Mouse (Mus musculus): ENCODE results near the gene Zfp1.

Zfp1 gene

DNA sequence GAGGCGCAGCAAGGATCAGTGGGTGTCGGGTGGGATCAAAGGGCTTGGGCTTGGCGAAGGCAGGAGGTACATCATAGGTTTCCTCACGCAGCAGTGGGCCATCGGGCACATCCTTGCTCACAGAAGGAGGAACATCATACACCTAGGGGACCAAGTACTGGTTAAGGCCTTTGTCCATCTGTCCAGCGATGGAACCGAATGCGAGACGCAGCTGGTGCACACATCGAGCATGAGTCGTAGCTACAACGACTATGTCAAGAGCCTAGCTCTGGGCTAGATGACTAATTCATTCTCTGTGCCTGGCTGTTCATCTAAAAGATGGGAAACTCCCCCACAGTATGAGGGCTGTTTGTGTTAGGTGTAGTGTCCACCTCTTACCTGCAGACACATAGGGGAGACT, 71.1 kb downstream of the Zfp1 start:
- no peak for DNase-seq (ENCODE audit: low spot score)

DNA sequence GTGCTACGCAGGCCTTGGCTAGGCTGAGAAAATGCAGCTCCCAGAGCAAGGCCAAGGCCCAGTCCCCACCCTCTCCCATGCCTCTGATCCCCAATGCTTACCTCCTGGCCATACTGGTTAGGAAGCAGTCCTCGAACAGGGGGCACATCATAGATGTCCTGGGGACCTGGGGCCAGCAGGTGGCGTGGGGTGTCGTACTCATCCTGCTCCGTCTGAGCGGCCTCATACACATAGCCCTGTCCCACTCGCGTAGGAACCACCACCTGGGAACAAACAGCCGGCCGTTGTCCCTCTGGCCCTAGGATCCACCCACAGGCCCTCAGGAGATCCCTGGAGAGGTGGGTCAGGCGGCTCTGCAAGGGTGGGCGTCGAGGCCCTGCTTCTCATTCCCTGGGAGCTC, 72.3 kb downstream of the Zfp1 start:
- DNase-seq (ENCODE audit: low spot score) = no peak

DNA sequence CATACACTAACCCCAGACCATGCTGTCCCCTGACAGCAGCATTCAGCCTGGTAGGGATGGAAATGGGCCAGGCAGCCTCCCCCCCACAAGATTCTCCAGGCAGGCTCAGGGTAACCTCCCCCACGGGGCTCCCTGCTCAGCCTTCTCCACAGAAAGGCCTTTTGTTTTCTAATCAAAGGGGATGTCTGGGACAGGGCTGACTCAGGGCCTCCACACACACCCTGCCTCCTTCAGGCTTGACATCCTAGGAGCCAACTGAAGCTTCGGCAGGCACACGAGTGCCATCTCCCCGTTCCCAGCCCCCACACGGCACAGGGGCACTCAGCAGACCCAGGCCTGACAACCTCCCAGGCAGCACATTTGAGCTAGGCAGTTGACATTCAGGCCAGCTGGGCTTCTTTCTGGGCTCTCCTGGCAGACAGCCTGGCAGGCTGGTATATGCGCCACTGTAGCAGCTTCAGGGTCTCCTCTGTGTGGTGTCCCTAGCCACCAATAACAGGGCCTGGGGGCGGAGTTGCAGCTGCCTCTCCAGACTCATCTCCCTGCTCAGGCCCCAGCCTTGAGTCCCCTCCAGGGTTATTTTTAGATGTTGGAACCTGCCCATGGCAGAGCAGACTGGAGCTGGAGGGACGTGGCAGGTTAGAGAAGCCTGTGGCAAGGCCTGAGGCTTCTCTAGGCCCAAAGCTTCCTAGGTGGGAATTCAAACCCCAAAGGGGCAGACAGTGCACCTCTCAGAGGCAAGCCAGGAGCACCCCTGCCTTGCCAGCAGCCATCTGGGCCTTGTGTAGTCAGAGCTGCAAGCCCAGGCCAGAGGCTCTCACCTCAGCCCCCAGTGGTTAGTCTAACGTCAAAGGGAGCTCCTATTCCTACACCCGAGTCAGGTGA, 73.6 kb downstream of the Zfp1 start:
- no peak for DNase-seq (ENCODE audit: low spot score)

DNA sequence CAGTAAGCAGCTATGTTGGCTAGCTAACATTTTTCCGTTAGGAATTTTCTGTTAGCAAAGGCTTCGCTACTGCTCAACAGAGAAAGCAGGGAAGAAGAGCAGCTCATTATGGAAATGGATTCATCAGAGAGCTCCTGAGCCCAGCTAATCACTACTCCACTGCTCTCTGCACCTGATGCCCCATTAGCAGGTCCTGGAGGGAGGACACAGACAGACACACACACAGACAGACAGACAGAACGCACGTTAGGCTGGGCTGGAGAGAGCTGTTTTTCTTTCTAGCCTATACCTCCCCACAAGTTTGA, 74.2 kb downstream of the Zfp1 start:
- DNase-seq (ENCODE audit: low spot score) = no peak

DNA sequence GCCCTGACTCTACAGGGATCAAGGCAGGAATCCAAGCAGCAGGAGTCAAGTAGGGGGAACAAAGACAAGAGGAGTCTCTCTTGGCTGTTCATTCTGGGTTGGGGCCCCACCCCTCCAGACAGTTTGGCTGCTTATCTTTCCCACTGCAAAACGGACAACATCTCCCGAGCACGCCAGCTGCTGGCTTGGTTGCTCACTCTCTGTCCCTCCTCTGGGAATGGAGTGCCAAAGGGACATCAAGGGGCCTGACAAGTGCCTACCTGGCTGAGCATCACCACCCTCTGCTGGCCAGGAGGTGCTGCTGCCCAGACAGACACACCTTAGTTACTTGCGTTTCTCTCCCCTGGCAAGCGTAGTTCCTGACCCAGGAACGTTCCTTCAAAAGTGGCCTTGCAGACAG, 74.7 kb downstream of the Zfp1 start:
- no peak for DNase-seq (ENCODE audit: low spot score)

DNA sequence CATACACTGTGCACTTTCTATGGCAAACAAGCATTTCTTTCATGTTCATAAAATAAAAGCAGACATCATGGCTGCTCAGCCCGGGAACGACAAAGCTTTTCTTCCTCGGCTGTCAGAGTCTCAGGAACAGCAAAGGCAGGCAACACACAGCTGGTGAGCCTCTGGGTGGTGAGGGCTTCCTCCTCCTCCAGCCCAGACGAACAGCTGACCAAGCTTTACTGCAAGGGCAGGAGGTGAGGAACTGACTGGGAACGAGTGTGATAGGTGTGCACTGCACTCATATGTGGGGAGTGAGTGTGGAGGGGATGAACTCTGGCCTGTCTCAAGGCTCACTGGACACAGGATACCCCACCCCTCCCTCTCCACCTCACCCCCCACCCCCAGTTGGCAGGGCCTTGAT, 75.7 kb downstream of the Zfp1 start:
- DNase-seq (ENCODE audit: low spot score) = no peak

DNA sequence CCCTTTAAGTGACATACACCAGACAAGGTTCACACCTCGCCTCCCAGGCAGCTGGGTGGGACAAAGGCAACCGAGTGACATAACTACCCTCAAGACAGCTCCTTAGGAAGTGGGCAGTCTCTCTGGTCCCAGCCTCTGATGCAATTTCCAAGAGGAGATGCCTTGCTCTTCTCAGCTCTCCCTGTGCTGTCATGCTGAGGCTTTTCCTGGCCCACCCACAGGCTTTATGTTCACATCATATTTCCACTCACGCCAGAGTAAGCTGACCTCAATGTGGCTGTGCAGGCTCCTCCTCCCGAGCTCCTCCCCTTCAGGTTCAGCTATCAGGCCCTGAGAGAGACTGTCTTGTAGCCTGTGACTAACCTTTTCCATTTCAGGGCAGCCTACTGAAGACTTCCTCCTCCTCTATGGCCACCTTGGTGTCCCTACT, 76.9 kb downstream of the Zfp1 start:
- DNase-seq (ENCODE audit: low spot score) = no peak

Data from urinary bladder, postnatal 10 days (tissue).